Mouse (Mus musculus): ENCODE data around the gene Plcb3.
A peak's percentile ranks its signal among the peaks of the same experiment; 100 is the strongest.

The Plcb3 gene

GRCm38 (mm10) chr19:6939106-6940002, 36.9 kb downstream of the Plcb3 start:
- no peak for DNase-seq (ENCODE audit: low spot score)

- no peak for DNase-seq (ENCODE audit: low spot score)
Observed at GRCm38 (mm10) chr19:6937541-6938465, 38.5 kb downstream of the Plcb3 start.

GRCm38 (mm10) chr19:6936299-6936698, 40.0 kb downstream of the Plcb3 start:
- no peak for DNase-seq (ENCODE audit: low spot score)

- DNase-seq (ENCODE audit: low spot score), result no peak
Observed at GRCm38 (mm10) chr19:6934195-6934977, 41.9 kb downstream of the Plcb3 start, which contains the start of gene Kcnk4. Kcnk4 (minus strand) TSS chr19:6934515.

- DNase-seq (ENCODE audit: low spot score), result no peak
Observed at GRCm38 (mm10) chr19:6933436-6934194, 42.7 kb downstream of the Plcb3 start.

GRCm38 (mm10) chr19:6933102-6933435, 43.2 kb downstream of the Plcb3 start:
- no peak for DNase-seq (ENCODE audit: low spot score)

GRCm38 (mm10) chr19:6932018-6932417, 44.3 kb downstream of the Plcb3 start:
- DNase-seq (ENCODE audit: low spot score), result no peak

- DNase-seq (ENCODE audit: low spot score), result no peak
Observed at GRCm38 (mm10) chr19:6931002-6931401, 45.3 kb downstream of the Plcb3 start.

- DNase-seq (ENCODE audit: low spot score), result no peak
Observed at GRCm38 (mm10) chr19:6928080-6928479, 48.2 kb downstream of the Plcb3 start.

- DNase-seq (ENCODE audit: low spot score), result no peak
Observed at GRCm38 (mm10) chr19:6926559-6927255, 49.6 kb downstream of the Plcb3 start.

- no peak for DNase-seq (ENCODE audit: low spot score)
Observed at GRCm38 (mm10) chr19:6925611-6926329, 50.5 kb downstream of the Plcb3 start.

GRCm38 (mm10) chr19:6925307-6925573, 51.0 kb downstream of the Plcb3 start, which contains the start of gene Catsperz:
Catsperz (minus strand) TSS chr19:6925380.
- DNase-seq (ENCODE audit: low spot score), result no peak

- DNase-seq (ENCODE audit: low spot score), result peak; percentile 64
Observed at GRCm38 (mm10) chr19:6924461-6925306, 51.6 kb downstream of the Plcb3 start.

- DNase-seq (ENCODE audit: low spot score), result no peak
Observed at GRCm38 (mm10) chr19:6922901-6923735, 53.2 kb downstream of the Plcb3 start.

GRCm38 (mm10) chr19:6921647-6922567, 54.4 kb downstream of the Plcb3 start, which contains the start of gene Esrra:
Esrra (minus strand) TSS chr19:6921813.
- peak; percentile 100 for DNase-seq (ENCODE audit: low spot score)

- no peak for DNase-seq (ENCODE audit: low spot score)
Observed at GRCm38 (mm10) chr19:6920741-6921636, 55.3 kb downstream of the Plcb3 start.
